Mouse (Mus musculus): ENCODE measurements around the gene Sdc4. TPM values are rescaled to one million over a fixed set of nuclear protein-coding genes. Genes with fewer than 3 reads are reported as not detected.

Gene Sdc4
- polyA plus RNA-seq, 1 experiment from 2014 or later, result 15.9 TPM

GRCm38 (mm10) chr2:164465161-164465560, 21.5 kb upstream of the Sdc4 start:
- ATAC-seq (replicated peaks; ENCODE audit: low FRiP score) (no peak), DNase-seq (ENCODE audit: low spot score) (no peak)
- Histone ChIP-seq H3K9me3 (ENCODE audit: control insufficient read depth, low read length) (no peaks in the 10 kb centered on the region), H3K27me3 (ENCODE audit: control insufficient read depth, insufficient read depth, low read length) (no peaks in the 10 kb centered on the region), H3K4me2 (ENCODE audit: low read depth, low read length, severe bottlenecking) (no peak overlapping the region), H3K27ac (ENCODE audit: low read depth, low read length) (no peak overlapping the region), H3K4me1 (replicated peaks; ENCODE audit: control insufficient read depth, insufficient read depth, low read length) (peaks cover 4% of the 10 kb centered on the region; the same call in 1 of the 2 replicates), H3K36me3 (ENCODE audit: control insufficient read depth, insufficient read depth, low read length) (no peaks in the 10 kb centered on the region; the same call in 1 of the 2 replicates), H3K9ac (ENCODE audit: low read length) (no peak overlapping the region), H3K4me3 (ENCODE audit: low read depth, low read length) (no peak overlapping the region)

GRCm38 (mm10) chr2:164460745-164461551, 17.3 kb upstream of the Sdc4 start, which contains the start of gene Gm20458:
Gene Gm20458 (plus strand): TSS chr2:164460967.
- Histone ChIP-seq H3K4me2 (ENCODE audit: low read depth, low read length, severe bottlenecking) (peak within 1 kb of the TSS; percentile 75), H3K4me3 (ENCODE audit: low read depth, low read length) (peak within 1 kb of the TSS; percentile 88), H3K9ac (ENCODE audit: low read length) (peak within 1 kb of the TSS; percentile 75), H3K27ac (ENCODE audit: low read depth, low read length) (peak within 1 kb of the TSS; percentile 66), H3K4me1 (replicated peaks; ENCODE audit: control insufficient read depth, insufficient read depth, low read length) (peaks cover 4% of the 10 kb centered on the region; the same call in 1 of the 2 replicates), H3K27me3 (ENCODE audit: control insufficient read depth, insufficient read depth, low read length) (no peaks in the 10 kb centered on the region), H3K9me3 (ENCODE audit: control insufficient read depth, low read length) (no peaks in the 10 kb centered on the region), H3K36me3 (ENCODE audit: control insufficient read depth, insufficient read depth, low read length) (no peaks in the 10 kb centered on the region; the same call in 1 of the 2 replicates)
- under 1% methylated on average over 69 of the region's 79 CpGs for WGBS
- DNase-seq (ENCODE audit: low spot score), result peak; percentile 96
- ATAC-seq (replicated peaks; ENCODE audit: low FRiP score), result peak; percentile 98

GRCm38 (mm10) chr2:164458535-164458934, 14.8 kb upstream of the Sdc4 start:
- peaks cover 4% of the 10 kb centered on the region; the same call in 1 of the 2 replicates for H3K4me1 ChIP-seq (replicated peaks; ENCODE audit: control insufficient read depth, insufficient read depth, low read length)
- H3K4me2 ChIP-seq (ENCODE audit: low read depth, low read length, severe bottlenecking), result no peak overlapping the region
- H3K9me3 ChIP-seq (ENCODE audit: control insufficient read depth, low read length), result no peaks in the 10 kb centered on the region
- no peak overlapping the region for H3K27ac ChIP-seq (ENCODE audit: low read depth, low read length)
- ATAC-seq (replicated peaks; ENCODE audit: low FRiP score) (no peak), DNase-seq (ENCODE audit: low spot score) (no peak)
- H3K4me3 ChIP-seq (ENCODE audit: low read depth, low read length), result no peak overlapping the region
- WGBS, result 88% methylated on average over 8 of the region's 8 CpGs
- H3K27me3 ChIP-seq (ENCODE audit: control insufficient read depth, insufficient read depth, low read length), result no peaks in the 10 kb centered on the region
- no peak overlapping the region for H3K9ac ChIP-seq (ENCODE audit: low read length)
- H3K36me3 ChIP-seq (ENCODE audit: control insufficient read depth, insufficient read depth, low read length), result no peaks in the 10 kb centered on the region

- H3K4me3 ChIP-seq (ENCODE audit: low read depth, low read length), result no peak overlapping the region
- no peak for DNase-seq (ENCODE audit: low spot score)
Measured at GRCm38 (mm10) chr2:164457942-164458341, 14.3 kb upstream of the Sdc4 start.

GRCm38 (mm10) chr2:164456864-164457300, 13.2 kb upstream of the Sdc4 start, which contains the start of gene Sys1:
Gene Sys1 (plus strand): TSS chr2:164456964.
- Histone ChIP-seq H3K4me3 (ENCODE audit: low read depth, low read length) (no peak within 1 kb of the TSS), H3K9ac (ENCODE audit: low read length) (peak within 1 kb of the TSS; percentile 49), H3K36me3 (ENCODE audit: control insufficient read depth, insufficient read depth, low read length) (no peaks in the 10 kb centered on the region), H3K27ac (ENCODE audit: low read depth, low read length) (0 out of 2 replicates have a peak within 1 kb of the TSS, but pooled peaks have one; percentile 12), H3K27me3 (ENCODE audit: control insufficient read depth, insufficient read depth, low read length) (no peaks in the 10 kb centered on the region), H3K9me3 (ENCODE audit: control insufficient read depth, low read length) (no peaks in the 10 kb centered on the region), H3K4me1 (replicated peaks; ENCODE audit: control insufficient read depth, insufficient read depth, low read length) (peaks cover 3% of the 10 kb centered on the region; the same call in 1 of the 2 replicates), H3K4me2 (ENCODE audit: low read depth, low read length, severe bottlenecking) (peak within 1 kb of the TSS; percentile 36; the same call in 1 of the 2 replicates)
- DNase-seq (ENCODE audit: low spot score), result no peak
- WGBS, result 0% methylated on average over 7 of the region's 7 CpGs
- ATAC-seq (replicated peaks; ENCODE audit: low FRiP score), result no peak

More at GRCm38 (mm10) chr2:164457942-164458341, 14.3 kb upstream of the Sdc4 start:
- no peaks in the 10 kb centered on the region for H3K9me3 ChIP-seq (ENCODE audit: control insufficient read depth, low read length)
- no peaks in the 10 kb centered on the region for H3K27me3 ChIP-seq (ENCODE audit: control insufficient read depth, insufficient read depth, low read length)
- H3K36me3 ChIP-seq (ENCODE audit: control insufficient read depth, insufficient read depth, low read length), result no peaks in the 10 kb centered on the region
- WGBS, result 74% methylated on average over 7 of the region's 7 CpGs
- H3K4me2 ChIP-seq (ENCODE audit: low read depth, low read length, severe bottlenecking), result no peak overlapping the region
- no peak for ATAC-seq (replicated peaks; ENCODE audit: low FRiP score)
- peaks cover 4% of the 10 kb centered on the region; the same call in 1 of the 2 replicates for H3K4me1 ChIP-seq (replicated peaks; ENCODE audit: control insufficient read depth, insufficient read depth, low read length)
- no peak overlapping the region for H3K9ac ChIP-seq (ENCODE audit: low read length)
- no peak overlapping the region for H3K27ac ChIP-seq (ENCODE audit: low read depth, low read length)

- Histone ChIP-seq H3K9me3 (ENCODE audit: control insufficient read depth, low read length) (no peaks in the 10 kb centered on the region), H3K9ac (ENCODE audit: low read length) (no peak overlapping the region), H3K4me2 (ENCODE audit: low read depth, low read length, severe bottlenecking) (peak overlapping the region; percentile 36; the same call in 1 of the 2 replicates), H3K36me3 (ENCODE audit: control insufficient read depth, insufficient read depth, low read length) (no peaks in the 10 kb centered on the region), H3K4me1 (replicated peaks; ENCODE audit: control insufficient read depth, insufficient read depth, low read length) (no peaks in the 10 kb centered on the region; the same call in 1 of the 2 replicates), H3K27me3 (ENCODE audit: control insufficient read depth, insufficient read depth, low read length) (no peaks in the 10 kb centered on the region), H3K27ac (ENCODE audit: low read depth, low read length) (0 out of 2 replicates have a peak overlapping the region, but pooled peaks have one; percentile 12), H3K4me3 (ENCODE audit: low read depth, low read length) (no peak overlapping the region)
- 73% methylated on average over 1 of the region's 1 CpGs for WGBS
- DNase-seq (ENCODE audit: low spot score) (no peak), ATAC-seq (replicated peaks; ENCODE audit: low FRiP score) (no peak)
Measured at GRCm38 (mm10) chr2:164456413-164456812, 12.7 kb upstream of the Sdc4 start.

GRCm38 (mm10) chr2:164455421-164456190, 11.9 kb upstream of the Sdc4 start:
- Histone ChIP-seq H3K4me1 (replicated peaks; ENCODE audit: control insufficient read depth, insufficient read depth, low read length) (no peaks in the 10 kb centered on the region; the same call in 1 of the 2 replicates), H3K4me2 (ENCODE audit: low read depth, low read length, severe bottlenecking) (no peak overlapping the region), H3K27ac (ENCODE audit: low read depth, low read length) (no peak overlapping the region), H3K9ac (ENCODE audit: low read length) (no peak overlapping the region), H3K4me3 (ENCODE audit: low read depth, low read length) (no peak overlapping the region), H3K36me3 (ENCODE audit: control insufficient read depth, insufficient read depth, low read length) (no peaks in the 10 kb centered on the region), H3K27me3 (ENCODE audit: control insufficient read depth, insufficient read depth, low read length) (no peaks in the 10 kb centered on the region), H3K9me3 (ENCODE audit: control insufficient read depth, low read length) (no peaks in the 10 kb centered on the region)
- 79% methylated on average over 6 of the region's 6 CpGs for WGBS
- ATAC-seq (replicated peaks; ENCODE audit: low FRiP score), result no peak
- no peak for DNase-seq (ENCODE audit: low spot score)

GRCm38 (mm10) chr2:164454846-164455245, 11.2 kb upstream of the Sdc4 start:
- ATAC-seq (replicated peaks; ENCODE audit: low FRiP score) (no peak), DNase-seq (ENCODE audit: low spot score) (no peak)
- Histone ChIP-seq H3K9ac (ENCODE audit: low read length) (no peak overlapping the region), H3K4me3 (ENCODE audit: low read depth, low read length) (no peak overlapping the region), H3K27me3 (ENCODE audit: control insufficient read depth, insufficient read depth, low read length) (no peaks in the 10 kb centered on the region), H3K9me3 (ENCODE audit: control insufficient read depth, low read length) (no peaks in the 10 kb centered on the region), H3K36me3 (ENCODE audit: control insufficient read depth, insufficient read depth, low read length) (no peaks in the 10 kb centered on the region), H3K4me2 (ENCODE audit: low read depth, low read length, severe bottlenecking) (no peak overlapping the region), H3K27ac (ENCODE audit: low read depth, low read length) (no peak overlapping the region), H3K4me1 (replicated peaks; ENCODE audit: control insufficient read depth, insufficient read depth, low read length) (no peaks in the 10 kb centered on the region; the same call in 1 of the 2 replicates)
- WGBS, result 85% methylated on average over 10 of the region's 10 CpGs
